Mouse (Mus musculus) forebrain, embryonic 16.5 days (tissue): ENCODE results near the gene Lce3c. TPM values are rescaled to one million over a fixed set of nuclear protein-coding genes. Genes with fewer than 3 reads are reported as not detected.

ENCODE experiments used
- ATAC-seq: fragments of 200-750 bp; cut with Nextera tagmentation; 2 replicates; pipeline ENCODE4 v1.8.0; 2017; ENCODE audit warnings: mild to moderate bottlenecking, moderate library complexity
- H3K27ac ChIP-seq: fragments of 300-500 bp; sonication (generic); 2 replicates; pipeline ENCODE4 v1.5.1; 2014; ENCODE audit warnings: low read length, control low read depth
- H3K27me3 ChIP-seq: fragments of 300-500 bp; sonication (generic); replicated peaks from 2 replicates; pipeline ENCODE4 v1.6.1; 2014; ENCODE audit warnings: low read length; ENCODE audit not compliant: control insufficient read depth, insufficient read depth
- H3K36me3 ChIP-seq: fragments of 300-500 bp; sonication (generic); 2 replicates; pipeline ENCODE4 v1.6.1; 2014; ENCODE audit not compliant: control insufficient read depth, insufficient read depth
- H3K4me1 ChIP-seq: fragments of 300-500 bp; sonication (generic); replicated peaks from 2 replicates; pipeline ENCODE4 v1.6.1; 2014; ENCODE audit warnings: low read length; ENCODE audit not compliant: control insufficient read depth, insufficient read depth
- H3K4me2 ChIP-seq: fragments of 300-500 bp; sonication (generic); 2 replicates; pipeline ENCODE4 v1.6.1; 2014; ENCODE audit warnings: mild to moderate bottlenecking, low read length, control low read depth
- H3K4me3 ChIP-seq: fragments of 300-500 bp; sonication (generic); replicated peaks from 2 replicates; pipeline ENCODE4 v1.5.1; 2014; ENCODE audit warnings: mild to moderate bottlenecking, low read length, control low read depth
- H3K9ac ChIP-seq: fragments of 300-500 bp; sonication (generic); replicated peaks from 2 replicates; pipeline ENCODE4 v1.6.1; 2014; ENCODE audit warnings: low read depth, low read length, control low read depth
- H3K9me3 ChIP-seq: fragments of 300-500 bp; sonication (generic); 2 replicates; pipeline ENCODE4 v1.6.1; 2016; ENCODE audit warnings: low read length; ENCODE audit not compliant: control insufficient read depth
- WGBS: fragments of 180-500 bp; shearing (Covaris S2); extraction: QIAGEN DNeasy Blood & Tissue Kit; methylation state at CpG from one replicate; pipeline ENCODE4 v1.1.7; 2014; 5-methylcytosine and 5-hydroxymethylcytosine counted together
- polyA plus RNA-seq: library from polyadenylated mRNA; unstranded; fragments of >200 nt; fragmentation: Nextera tagmentation; extraction: Ambion mirVana; gene quantifications from 2 replicates; pipeline ENCODE4 v1.2.1, GENCODE M21; 2015

Lce3c gene
- polyA plus RNA-seq, 1 experiment from 2014 or later: not detected

DNA sequence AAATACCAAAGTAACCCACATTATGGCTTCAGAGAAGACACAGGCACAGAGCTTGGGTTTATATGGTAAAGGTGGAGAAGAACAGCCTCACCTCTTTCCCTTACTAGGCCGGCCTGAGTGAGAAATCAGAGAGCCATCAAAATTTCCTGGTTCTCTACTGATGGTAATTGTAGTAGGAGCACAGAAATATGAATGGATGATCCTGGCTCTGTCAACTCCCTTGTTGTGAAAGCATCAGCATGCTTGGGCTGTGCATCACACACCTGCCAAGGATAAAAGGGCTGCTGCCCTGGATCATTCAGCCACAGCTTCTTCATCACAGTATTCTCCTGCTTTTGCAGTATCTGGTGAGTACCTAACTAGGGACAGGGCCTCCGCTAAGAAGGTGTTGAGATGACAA, 22.5 kb downstream of the Lce3c start, which contains the start of gene Lce3e:
Gene Lce3e (plus strand): TSS at position 301 of the 400 bp plus-strand sequence.
- H3K9ac ChIP-seq: no peak within 1 kb of the TSS
- H3K4me2 ChIP-seq: no peak within 1 kb of the TSS
- H3K4me3 ChIP-seq: no peak within 1 kb of the TSS
- H3K9me3 ChIP-seq: no peaks in the 10 kb centered on the region
- ATAC-seq: no peak
- 88% methylated on average over 2 of the region's 2 CpGs for WGBS
- H3K27ac ChIP-seq: no peak within 1 kb of the TSS
- no peaks in the 10 kb centered on the region for H3K4me1 ChIP-seq
- no peaks in the 10 kb centered on the region for H3K36me3 ChIP-seq
- no peaks in the 10 kb centered on the region for H3K27me3 ChIP-seq

DNA sequence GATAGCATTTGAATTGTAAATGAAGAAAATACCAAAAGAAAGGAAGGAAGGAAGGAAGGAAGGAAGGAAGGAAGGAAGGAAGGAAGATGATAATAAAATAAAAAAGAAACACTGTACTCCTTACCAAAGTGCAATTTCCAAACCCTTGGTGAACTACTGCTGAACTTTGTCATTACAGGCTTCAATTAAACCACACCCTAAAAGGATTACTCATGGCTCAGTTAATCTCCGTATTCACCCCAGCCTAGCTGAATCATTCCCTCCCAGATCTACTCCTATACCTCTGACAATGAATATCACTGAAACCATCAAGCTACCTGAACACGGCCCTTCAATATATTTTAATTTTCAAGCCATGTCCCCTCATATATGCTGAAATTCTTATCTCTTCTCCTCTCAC, 34.2 kb downstream of the Lce3c start:
- Histone ChIP-seq H3K4me1 (no peaks in the 10 kb centered on the region), H3K4me3 (no peak overlapping the region), H3K9ac (no peak overlapping the region), H3K9me3 (no peaks in the 10 kb centered on the region), H3K4me2 (no peak overlapping the region), H3K27ac (no peak overlapping the region), H3K36me3 (no peaks in the 10 kb centered on the region), H3K27me3 (no peaks in the 10 kb centered on the region)
- ATAC-seq: no peak
- 76% methylated on average over 2 of the region's 2 CpGs for WGBS

DNA sequence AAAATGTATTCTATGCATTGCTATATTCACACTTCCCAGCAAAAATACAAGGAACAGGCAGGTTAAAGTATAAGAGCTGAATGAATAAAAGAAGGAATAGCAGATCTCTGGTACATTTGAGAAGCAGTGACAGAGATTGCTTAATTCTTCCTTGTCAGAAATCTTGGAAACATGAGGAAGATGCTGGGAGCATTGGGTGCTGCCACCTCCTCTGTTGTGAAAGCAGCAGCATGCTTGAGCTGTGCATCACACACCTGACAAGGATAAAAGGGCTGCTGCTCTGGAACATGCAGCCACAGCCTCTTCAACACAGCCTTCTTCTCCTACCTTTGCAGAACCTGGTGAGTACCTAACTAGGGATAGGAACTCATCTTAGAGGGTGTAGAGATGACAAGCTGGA, 47.6 kb downstream of the Lce3c start, which contains the start of gene Lce3f:
Gene Lce3f (plus strand): TSS at position 301 of the 400 bp plus-strand sequence.
- no peak for ATAC-seq
- H3K27ac ChIP-seq: no peak within 1 kb of the TSS
- H3K27me3 ChIP-seq: no peaks in the 10 kb centered on the region
- H3K9ac ChIP-seq: no peak within 1 kb of the TSS
- H3K4me3 ChIP-seq: no peak within 1 kb of the TSS
- H3K4me1 ChIP-seq: no peaks in the 10 kb centered on the region
- no peaks in the 10 kb centered on the region for H3K9me3 ChIP-seq
- H3K36me3 ChIP-seq: no peaks in the 10 kb centered on the region
- H3K4me2 ChIP-seq: no peak within 1 kb of the TSS

Other genes with a start within 250 kb of the Lce3c start
- gene Lce1e, start 235.4 kb upstream of the Lce3c start, polyA plus RNA-seq: not detected in 2 replicates
- not detected in 2 replicates for gene Lce1f, start 224.1 kb upstream of the Lce3c start, polyA plus RNA-seq
- not detected in 2 replicates for gene Gm38119, start 205.4 kb upstream of the Lce3c start, polyA plus RNA-seq
- gene Lce1g, start 192.1 kb upstream of the Lce3c start, polyA plus RNA-seq: not detected in 2 replicates
- gene Lce1h, start 179.4 kb upstream of the Lce3c start, polyA plus RNA-seq: not detected in 2 replicates
- gene Lce1i, start 165.6 kb upstream of the Lce3c start, polyA plus RNA-seq: not detected in 2 replicates
- gene Lce1j, start 154.0 kb upstream of the Lce3c start, polyA plus RNA-seq: not detected in 2 replicates
- gene Lce1k, start 136.6 kb upstream of the Lce3c start, polyA plus RNA-seq: not detected in 2 replicates
- gene Kprp, start 117.2 kb upstream of the Lce3c start, polyA plus RNA-seq: not detected in 2 replicates
- gene Lce1l, start 93.2 kb upstream of the Lce3c start, polyA plus RNA-seq: not detected in 2 replicates
- gene 2310050C09Rik, start 74.3 kb upstream of the Lce3c start, polyA plus RNA-seq: not detected in 2 replicates
- not detected in 2 replicates for gene Lce3a, start 18.3 kb upstream of the Lce3c start, polyA plus RNA-seq
- gene Lce3b, start 11.5 kb upstream of the Lce3c start, polyA plus RNA-seq: not detected in 2 replicates
- not detected in 2 replicates for gene Lce3d, start 12.9 kb downstream of the Lce3c start, polyA plus RNA-seq
- gene Lce3e, start 22.6 kb downstream of the Lce3c start, polyA plus RNA-seq: not detected in 2 replicates
- gene Lce3f, start 47.7 kb downstream of the Lce3c start, polyA plus RNA-seq: not detected in 2 replicates
- gene Crct1, start 71.2 kb downstream of the Lce3c start, polyA plus RNA-seq: not detected in 2 replicates
- not detected in 2 replicates for gene Lce1m, start 74.6 kb downstream of the Lce3c start, polyA plus RNA-seq
- gene Gm4858, start 124.3 kb downstream of the Lce3c start, polyA plus RNA-seq: not detected in 2 replicates
- gene Crnn, start 200.3 kb downstream of the Lce3c start, polyA plus RNA-seq: not detected in 2 replicates